Mouse (Mus musculus): ENCODE results near the gene Pkp4. TPM values are rescaled to one million over a fixed set of nuclear protein-coding genes. Genes with fewer than 3 reads are reported as not detected.

Gene Pkp4
- total and polyA plus RNA-seq, 2 experiments from 2014 or later, result 20.1 to 97.6 TPM

GRCm38 (mm10) chr2:59230656-59231055, 70.0 kb downstream of the Pkp4 start:
- Histone ChIP-seq H3K36me3 (ENCODE audit: insufficient read depth) (no peaks in the 10 kb centered on the region), H3K9me3 (ENCODE audit: low read length) (no peaks in the 10 kb centered on the region), H3K4me2 (ENCODE audit: low read depth) (no peak overlapping the region), H3K9ac (no peak overlapping the region), H3K4me3 (ENCODE audit: low read depth, low read length) (no peak overlapping the region), H3K27ac (ENCODE audit: low read depth, low read length) (no peak overlapping the region), H3K27me3 (ENCODE audit: insufficient read depth, low read length) (no peaks in the 10 kb centered on the region), H3K4me1 (ENCODE audit: insufficient read depth) (no peaks in the 10 kb centered on the region)
- ATAC-seq, result no peak
- no peak for TF ChIP-seq CTCF (IDR thresholded peaks at IDR 0.05; ENCODE audit: low read depth)
- DNase-seq, result no peak
- WGBS, result 32% methylated on average over 9 of the region's 9 CpGs

GRCm38 (mm10) chr2:59231514-59231913, 70.9 kb downstream of the Pkp4 start:
- DNase-seq (no peak), ATAC-seq (no peak)
- H3K9me3 ChIP-seq (ENCODE audit: low read length), result no peaks in the 10 kb centered on the region
- H3K27ac ChIP-seq (ENCODE audit: low read depth, low read length), result no peak overlapping the region
- no peak overlapping the region for H3K9ac ChIP-seq
- no peak overlapping the region for H3K4me3 ChIP-seq (ENCODE audit: low read depth, low read length)
- no peak overlapping the region for H3K4me2 ChIP-seq (ENCODE audit: low read depth)
- H3K4me1 ChIP-seq (ENCODE audit: insufficient read depth), result no peaks in the 10 kb centered on the region
- no peaks in the 10 kb centered on the region for H3K36me3 ChIP-seq (ENCODE audit: insufficient read depth)
- 97% methylated on average over 5 of the region's 5 CpGs for WGBS
- no peaks in the 10 kb centered on the region for H3K27me3 ChIP-seq (ENCODE audit: insufficient read depth, low read length)
- TF ChIP-seq CTCF (IDR thresholded peaks at IDR 0.05; ENCODE audit: low read depth), result no peak

- ATAC-seq (no peak), DNase-seq (no peak)
- no peak for TF ChIP-seq CTCF (IDR thresholded peaks at IDR 0.05; ENCODE audit: low read depth)
- Histone ChIP-seq H3K4me2 (ENCODE audit: low read depth) (no peak overlapping the region), H3K4me1 (ENCODE audit: insufficient read depth) (0 out of 2 replicates have a peak, but pooled peaks cover 3% of the 10 kb centered on the region), H3K27ac (ENCODE audit: low read depth, low read length) (no peak overlapping the region), H3K9ac (no peak overlapping the region), H3K27me3 (ENCODE audit: insufficient read depth, low read length) (no peaks in the 10 kb centered on the region), H3K4me3 (ENCODE audit: low read depth, low read length) (no peak overlapping the region), H3K36me3 (ENCODE audit: insufficient read depth) (no peaks in the 10 kb centered on the region), H3K9me3 (ENCODE audit: low read length) (no peaks in the 10 kb centered on the region)
- WGBS, result 87% methylated on average over 13 of the region's 13 CpGs
These were observed 72.8 kb downstream of the Pkp4 start for GRCm38 (mm10) chr2:59233294-59233923.

- H3K4me1 ChIP-seq (ENCODE audit: insufficient read depth), result 0 out of 2 replicates have a peak, but pooled peaks cover 3% of the 10 kb centered on the region
- no peak for ATAC-seq
- no peaks in the 10 kb centered on the region for H3K9me3 ChIP-seq (ENCODE audit: low read length)
- no peak for TF ChIP-seq CTCF (IDR thresholded peaks at IDR 0.05; ENCODE audit: low read depth)
- H3K27ac ChIP-seq (ENCODE audit: low read depth, low read length), result no peak overlapping the region
- no peak overlapping the region for H3K4me2 ChIP-seq (ENCODE audit: low read depth)
- no peak for DNase-seq
- no peaks in the 10 kb centered on the region for H3K27me3 ChIP-seq (ENCODE audit: insufficient read depth, low read length)
- no peak overlapping the region for H3K4me3 ChIP-seq (ENCODE audit: low read depth, low read length)
- no peaks in the 10 kb centered on the region for H3K36me3 ChIP-seq (ENCODE audit: insufficient read depth)
- 90% methylated on average over 5 of the region's 5 CpGs for WGBS
- H3K9ac ChIP-seq, result no peak overlapping the region
These were observed 73.3 kb downstream of the Pkp4 start for GRCm38 (mm10) chr2:59233936-59234335.

- no peak for DNase-seq
These were observed 73.9 kb downstream of the Pkp4 start for GRCm38 (mm10) chr2:59234537-59234936.

GRCm38 (mm10) chr2:59239841-59240395, 79.3 kb downstream of the Pkp4 start:
- Histone ChIP-seq H3K36me3 (ENCODE audit: insufficient read depth) (no peaks in the 10 kb centered on the region), H3K4me3 (ENCODE audit: low read depth, low read length) (no peak overlapping the region), H3K9me3 (ENCODE audit: low read length) (no peaks in the 10 kb centered on the region), H3K4me1 (ENCODE audit: insufficient read depth) (peaks cover 3% of the 10 kb centered on the region; the same call in 1 of the 2 replicates), H3K4me2 (ENCODE audit: low read depth) (no peak overlapping the region), H3K27me3 (ENCODE audit: insufficient read depth, low read length) (no peaks in the 10 kb centered on the region), H3K9ac (no peak overlapping the region), H3K27ac (ENCODE audit: low read depth, low read length) (no peak overlapping the region)
- ATAC-seq, result no peak
- WGBS, result 91% methylated on average over 10 of the region's 10 CpGs
- no peak for DNase-seq
- TF ChIP-seq CTCF (IDR thresholded peaks at IDR 0.05; ENCODE audit: low read depth), result no peak

More at GRCm38 (mm10) chr2:59234537-59234936, 73.9 kb downstream of the Pkp4 start:
- Histone ChIP-seq H3K27ac (ENCODE audit: low read depth, low read length) (no peak overlapping the region), H3K9me3 (ENCODE audit: low read length) (no peaks in the 10 kb centered on the region), H3K4me3 (ENCODE audit: low read depth, low read length) (no peak overlapping the region), H3K9ac (no peak overlapping the region), H3K4me2 (ENCODE audit: low read depth) (no peak overlapping the region), H3K36me3 (ENCODE audit: insufficient read depth) (no peaks in the 10 kb centered on the region), H3K27me3 (ENCODE audit: insufficient read depth, low read length) (no peaks in the 10 kb centered on the region), H3K4me1 (ENCODE audit: insufficient read depth) (0 out of 2 replicates have a peak, but pooled peaks cover 3% of the 10 kb centered on the region)
- WGBS, result 92% methylated on average over 5 of the region's 5 CpGs
- no peak for ATAC-seq
- no peak for TF ChIP-seq CTCF (IDR thresholded peaks at IDR 0.05; ENCODE audit: low read depth)

- DNase-seq (no peak), ATAC-seq (no peak)
- TF ChIP-seq CTCF (IDR thresholded peaks at IDR 0.05; ENCODE audit: low read depth), result no peak
- Histone ChIP-seq H3K4me3 (ENCODE audit: low read depth, low read length) (no peak overlapping the region), H3K4me2 (ENCODE audit: low read depth) (no peak overlapping the region), H3K27me3 (ENCODE audit: insufficient read depth, low read length) (no peaks in the 10 kb centered on the region), H3K4me1 (ENCODE audit: insufficient read depth) (no peaks in the 10 kb centered on the region; the same call in 1 of the 2 replicates), H3K9ac (no peak overlapping the region), H3K27ac (ENCODE audit: low read depth, low read length) (no peak overlapping the region), H3K36me3 (ENCODE audit: insufficient read depth) (no peaks in the 10 kb centered on the region), H3K9me3 (ENCODE audit: low read length) (no peaks in the 10 kb centered on the region)
- 81% methylated on average over 10 of the region's 10 CpGs for WGBS
These were observed 81.5 kb downstream of the Pkp4 start for GRCm38 (mm10) chr2:59242117-59242516.
